Mouse (Mus musculus) heart, postnatal 0 days (tissue): ENCODE results near the gene Gm20379.

Experiments used
- CTCF ChIP-seq: IDR thresholded peaks from 2 replicates; pipeline ENCODE4 v1.5.1; 2016; ENCODE audit warnings: antibody characterized with exemption, control low read depth, low read depth
- EP300 ChIP-seq: IDR thresholded peaks from 2 replicates; pipeline ENCODE4 v1.6.1; 2016; ENCODE audit warnings: antibody characterized with exemption, low read depth

DNA sequence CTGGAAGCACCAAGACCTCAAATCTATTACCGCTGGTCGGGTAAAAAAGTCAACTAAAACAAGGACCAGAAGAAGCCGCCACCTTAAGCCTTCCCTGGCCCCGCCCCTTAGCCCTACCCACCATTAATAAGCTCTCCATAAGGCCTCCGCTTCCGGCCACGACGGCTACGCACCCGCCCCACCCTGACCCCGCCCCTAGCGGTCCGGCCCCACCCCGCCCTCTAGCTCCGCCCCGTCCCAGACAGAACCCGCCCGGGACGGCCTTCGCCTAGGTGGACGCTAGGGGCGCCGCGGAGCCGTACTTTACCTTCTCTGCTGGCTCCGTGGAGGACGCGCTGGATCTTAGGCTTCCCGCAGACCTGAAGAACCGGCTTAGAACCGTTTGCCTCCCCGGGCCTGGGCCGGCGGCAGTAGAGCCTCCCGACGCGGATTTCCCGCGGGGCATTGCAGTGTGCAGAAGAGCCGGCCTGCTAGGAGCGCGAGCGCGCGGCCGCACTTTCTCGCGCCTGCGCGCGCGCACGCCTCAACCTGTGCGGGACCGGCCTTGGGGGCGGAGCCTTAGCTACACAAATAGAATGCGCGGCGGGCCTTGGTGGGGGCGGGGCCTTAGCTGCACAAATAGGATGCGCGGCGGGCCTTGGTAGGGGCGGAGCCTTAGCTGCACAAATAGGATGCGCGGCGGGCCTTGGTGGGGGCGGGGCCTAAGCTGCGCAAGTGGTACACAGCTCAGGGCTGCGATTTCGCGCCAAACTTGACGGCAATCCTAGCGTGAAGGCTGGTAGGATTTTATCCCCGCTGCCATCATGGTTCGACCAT is 48.9 kb downstream of the Gm20379 start, which contains the start of the genes Dhfr and Msh3:
- peak; percentile 76 for TF ChIP-seq CTCF
- TF ChIP-seq EP300: peak; percentile 71
